Mouse (Mus musculus) spleen, adult 2 months (tissue): ENCODE measurements around the gene Lpp.

Experiments used
- CTCF ChIP-seq: fragments of 200-500 bp; IDR thresholded peaks from 2 replicates; pipeline ENCODE4 v1.5.1; 2011; ENCODE audit warnings: mild to moderate bottlenecking, inconsistent platforms; ENCODE audit not compliant: insufficient read depth, insufficient read length, insufficient replicate concordance; ENCODE audit errors: extremely low read depth
- POLR2A ChIP-seq: fragments of 200-500 bp; IDR thresholded peaks from 2 replicates; pipeline ENCODE4 v1.6.1; 2011; ENCODE audit warnings: low read depth, low read length, inconsistent platforms

GRCm38 (mm10) chr16:24504838-24505605 lies 111.7 kb downstream of the Lpp start:
- TF ChIP-seq CTCF (no peak), POLR2A (no peak)
